Mouse (Mus musculus) heart, adult 2 months (tissue): ENCODE results near the gene Kcnq1. TPM values are rescaled to one million over a fixed set of nuclear protein-coding genes. Genes with fewer than 3 reads are reported as not detected.

Source experiments
- DNase-seq, 2 experiments: peaks; one replicate each; pipeline ENCODE4 v3.0.0; 2021
- H3K27ac ChIP-seq: fragments of 200-600 bp; 2 replicates; pipeline ENCODE4 v1.8.1; 2022
- H3K27me3 ChIP-seq: fragments of 200-500 bp; 2 replicates; pipeline ENCODE4 v1.6.1; 2012; ENCODE audit warnings: mild to moderate bottlenecking, low read length, inconsistent platforms, mixed read lengths; ENCODE audit not compliant: control insufficient read depth, insufficient read depth
- H3K36me3 ChIP-seq: fragments of 200-500 bp; 2 replicates; pipeline ENCODE4 v1.6.1; 2012; ENCODE audit warnings: low read length, inconsistent platforms; ENCODE audit not compliant: control insufficient read depth, insufficient read depth
- H3K4me1 ChIP-seq: fragments of 200-500 bp; 2 replicates; pipeline ENCODE4 v1.6.1; 2011; ENCODE audit warnings: low read length; ENCODE audit not compliant: control insufficient read depth, insufficient read depth
- H3K4me3 ChIP-seq: fragments of 200-600 bp; 2 replicates; pipeline ENCODE4 v1.8.1; 2022
- H3K79me2 ChIP-seq: fragments of 200-500 bp; replicated peaks from 2 replicates; pipeline ENCODE4 v1.6.1; 2012; ENCODE audit warnings: mild to moderate bottlenecking, inconsistent platforms, low read length, moderate library complexity, mixed read lengths; ENCODE audit not compliant: control insufficient read depth, insufficient read depth
- H3K9ac ChIP-seq: fragments of 200-500 bp; 2 replicates; pipeline ENCODE4 v1.6.1; 2012; ENCODE audit warnings: low read depth, mild to moderate bottlenecking, control low read depth, inconsistent platforms, low read length, mixed read lengths
- CTCF ChIP-seq: fragments of 200-600 bp; IDR thresholded peaks from 2 replicates; pipeline ENCODE4 v1.8.1; 2022; ENCODE audit warnings: antibody characterized with exemption, mild to moderate bottlenecking, moderate library complexity
- EP300 ChIP-seq: fragments of 200-500 bp; IDR thresholded peaks from 2 replicates; pipeline ENCODE4 v1.6.1; 2011; ENCODE audit warnings: low read depth, low read length, control low read depth; ENCODE audit not compliant: insufficient read depth
- POLR2A ChIP-seq: fragments of 200-500 bp; IDR thresholded peaks from 2 replicates; pipeline ENCODE4 v1.6.1; 2011; ENCODE audit warnings: mild to moderate bottlenecking, low read depth, low read length, control low read depth; ENCODE audit not compliant: insufficient read depth
- whole genome bisulfite sequencing: fragments of 180-500 bp; shearing (Covaris S2); methylation state at CpG from one replicate; pipeline ENCODE4 v1.1.7; 2018; 5-methylcytosine and 5-hydroxymethylcytosine counted together
- intact Hi-C: fragments of 180-260 bp; cut with DNase I; formaldehyde crosslinking; loops from one replicate; pipeline ENCODE4 v1.15.1; 2025
- polyA plus RNA-seq: library from polyadenylated mRNA; depleted of rRNA; stranded (reverse); fragments of >200 nt; gene quantifications from 2 replicates; pipeline ENCODE4 v1.2.3, GENCODE M21; 2012
- total RNA-seq, 2 experiments: library from RNA; stranded (reverse); gene quantifications; 2 replicates each; pipeline ENCODE4 v1.2.3; 2021

Gene Kcnq1
- total and polyA plus RNA-seq, 3 experiments, result 32.4 to 42.0 (median 34.2) TPM

DNA sequence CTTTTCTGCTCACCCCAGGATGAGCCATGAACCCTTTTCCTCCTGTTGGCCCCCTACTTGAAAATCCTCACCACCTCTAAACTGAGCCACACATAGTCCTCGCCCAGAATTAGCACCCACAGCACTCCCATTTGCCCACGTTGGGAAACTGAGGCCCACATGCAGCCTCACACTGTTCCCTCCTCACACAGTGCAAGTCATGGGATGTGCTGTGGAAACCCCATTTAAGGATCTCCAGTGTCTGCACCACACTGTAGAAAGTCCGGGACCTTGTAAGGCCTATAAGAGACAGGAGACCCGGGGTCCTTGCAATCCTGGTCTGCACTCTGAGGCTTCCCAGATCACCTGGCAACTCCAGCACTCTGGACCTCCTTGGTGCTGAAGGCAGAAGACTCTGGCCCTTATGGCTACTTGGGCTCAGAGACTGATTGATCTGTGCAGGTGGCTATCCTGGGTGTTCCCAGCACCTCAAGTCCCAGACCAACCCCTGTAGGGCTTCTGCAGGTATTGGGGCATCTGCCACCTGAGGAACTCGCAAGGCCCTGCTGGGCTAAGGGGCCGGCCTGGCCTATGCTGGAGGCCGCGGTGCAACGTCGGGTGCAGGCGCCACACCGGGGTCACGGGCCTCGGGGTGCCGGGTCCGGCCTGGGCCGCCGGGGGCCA lies 331.2 kb downstream of the Kcnq1 start:
- H3K9ac ChIP-seq, result peak overlapping the region; percentile 73
- intact Hi-C loops, result no loop called here
- 35% methylated on average over 18 of the region's 18 CpGs for WGBS
- no peaks in the 10 kb centered on the region for H3K27me3 ChIP-seq
- peaks cover 13% of the 10 kb centered on the region for H3K4me1 ChIP-seq
- no peak for DNase-seq
- H3K79me2 ChIP-seq, result no peaks in the 10 kb centered on the region
- TF ChIP-seq CTCF (no peak), EP300 (no peak), POLR2A (no peak)
- H3K4me3 ChIP-seq, result peak overlapping the region; percentile 53
- no peaks in the 10 kb centered on the region for H3K36me3 ChIP-seq
- peak overlapping the region; percentile 63 for H3K27ac ChIP-seq

GRCm38 (mm10) chr7:143437894-143438581 lies 331.9 kb downstream of the Kcnq1 start:
- no peaks in the 10 kb centered on the region for H3K36me3 ChIP-seq
- H3K9ac ChIP-seq, result peak overlapping the region; percentile 73
- H3K4me3 ChIP-seq, result peak overlapping the region; percentile 53
- H3K27ac ChIP-seq, result peak overlapping the region; percentile 63
- H3K4me1 ChIP-seq, result peaks cover 8% of the 10 kb centered on the region
- no peak for TF ChIP-seq CTCF
- no peak for TF ChIP-seq EP300
- TF ChIP-seq POLR2A, result no peak
- no peaks in the 10 kb centered on the region for H3K79me2 ChIP-seq
- peak; percentile 19 to 54 for DNase-seq
- 7% methylated on average over 63 of the region's 63 CpGs for WGBS
- intact Hi-C loops, result no loop called here
- H3K27me3 ChIP-seq, result no peaks in the 10 kb centered on the region

DNA sequence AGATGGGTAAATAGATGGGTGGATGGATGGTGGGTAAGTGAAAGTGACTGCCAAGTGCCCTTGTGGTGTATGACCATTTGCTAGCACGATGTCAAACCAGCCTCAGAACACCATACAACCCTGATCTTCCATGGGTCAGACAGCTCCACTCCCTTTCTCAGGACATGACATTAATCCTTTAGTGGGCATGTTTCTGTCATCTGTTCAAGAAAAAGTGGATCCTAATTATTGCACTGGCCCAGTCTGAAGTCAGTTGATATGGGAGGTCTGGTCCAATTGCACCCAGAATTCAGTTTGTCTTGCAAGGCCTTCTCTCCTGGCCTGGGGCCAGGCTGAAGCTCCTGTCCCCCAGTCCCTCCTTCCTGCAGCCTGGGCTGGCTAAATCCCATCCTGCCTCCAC lies 332.8 kb downstream of the Kcnq1 start:
- H3K9ac ChIP-seq, result no peak overlapping the region
- no peak for DNase-seq
- H3K79me2 ChIP-seq, result no peaks in the 10 kb centered on the region
- no peak overlapping the region for H3K4me3 ChIP-seq
- WGBS, result 96% methylated on average over 1 of the region's 1 CpGs
- no peak overlapping the region for H3K27ac ChIP-seq
- no peaks in the 10 kb centered on the region for H3K27me3 ChIP-seq
- peaks cover 3% of the 10 kb centered on the region for H3K4me1 ChIP-seq
- intact Hi-C loops, result no loop called here
- H3K36me3 ChIP-seq, result no peaks in the 10 kb centered on the region
- TF ChIP-seq CTCF (no peak), POLR2A (no peak), EP300 (no peak)

DNA sequence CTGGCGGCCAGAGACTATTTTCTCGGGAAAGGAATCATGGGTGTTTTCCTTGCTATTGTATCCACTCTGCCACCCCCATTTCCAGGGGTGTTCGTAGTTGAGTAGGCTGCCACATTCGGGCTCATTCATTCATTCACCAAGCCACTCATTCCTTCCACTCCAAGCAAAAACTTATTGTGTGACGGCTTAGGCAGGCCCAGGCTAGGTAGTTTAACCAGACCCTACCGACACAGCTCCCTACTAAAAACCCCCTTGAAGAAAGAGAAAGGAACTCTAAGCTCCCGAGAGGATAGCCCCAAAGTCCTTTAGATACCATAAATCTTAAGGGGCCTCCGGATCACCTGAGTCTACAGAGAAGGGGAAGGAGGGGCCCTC lies 338.4 kb downstream of the Kcnq1 start:
- intact Hi-C loops, result no loop called here
- no peak for DNase-seq
- no peaks in the 10 kb centered on the region; the same call in 1 of the 2 replicates for H3K4me1 ChIP-seq
- no peak overlapping the region for H3K4me3 ChIP-seq
- TF ChIP-seq CTCF (no peak), POLR2A (no peak), EP300 (no peak)
- H3K79me2 ChIP-seq, result no peaks in the 10 kb centered on the region
- no peak overlapping the region for H3K27ac ChIP-seq
- H3K27me3 ChIP-seq, result peaks cover 6% of the 10 kb centered on the region
- 78% methylated on average over 8 of the region's 8 CpGs for whole genome bisulfite sequencing
- no peak overlapping the region for H3K9ac ChIP-seq
- H3K36me3 ChIP-seq, result no peaks in the 10 kb centered on the region

- H3K4me1 ChIP-seq, result no peaks in the 10 kb centered on the region; the same call in 1 of the 2 replicates
- intact Hi-C loops, result no loop called here
- no peaks in the 10 kb centered on the region for H3K36me3 ChIP-seq
- H3K79me2 ChIP-seq, result no peaks in the 10 kb centered on the region
- 23% methylated on average over 55 of the region's 55 CpGs for WGBS
- H3K27me3 ChIP-seq, result peaks cover 6% of the 10 kb centered on the region
- H3K27ac ChIP-seq, result no peak overlapping the region
- H3K4me3 ChIP-seq, result no peak overlapping the region; the same call in 1 of the 2 replicates
- TF ChIP-seq CTCF (no peak), POLR2A (no peak), EP300 (no peak)
- peak overlapping the region; percentile 50 for H3K9ac ChIP-seq
- no peak for DNase-seq
Observed at GRCm38 (mm10) chr7:143444955-143445648, 338.9 kb downstream of the Kcnq1 start.
